Mouse (Mus musculus) heart, embryonic 14.5 days (tissue): ENCODE results near the gene Ttc21b. TPM values are rescaled to one million over a fixed set of nuclear protein-coding genes. Genes with fewer than 3 reads are reported as not detected.

Source experiments
- ATAC-seq: fragments of 200-750 bp; cut with Nextera tagmentation; 2 replicates; pipeline ENCODE4 v1.8.0; 2017; ENCODE audit warnings: low read depth, moderate TSS enrichment; ENCODE audit not compliant: insufficient number of reproducible peaks, insufficient read depth, low FRiP score
- H3K27ac ChIP-seq, 2 experiments: fragments of 200-500 bp in 1 of 2; fragments of 300-500 bp in 1 of 2; sonication (generic) in 1 of 2; replicated peaks in 1 of 2; 2 replicates each; pipeline ENCODE4 v1.5.1; 2012 to 2014; ENCODE audit warnings: low read depth in 2 of 2, low read length in 2 of 2, control low read depth in 1 of 2, mild to moderate bottlenecking in 1 of 2, mixed read lengths in 1 of 2; ENCODE audit not compliant: control insufficient read depth in 1 of 2, insufficient read depth in 1 of 2
- H3K27me3 ChIP-seq: fragments of 300-500 bp; sonication (generic); 2 replicates; pipeline ENCODE4 v1.6.1; 2014; ENCODE audit warnings: mild to moderate bottlenecking, low read length, control low read depth; ENCODE audit not compliant: control insufficient read depth, insufficient read depth
- H3K36me3 ChIP-seq: fragments of 300-500 bp; sonication (generic); 2 replicates; pipeline ENCODE4 v1.6.1; 2014; ENCODE audit warnings: mild to moderate bottlenecking, control low read depth, low read length, mixed read lengths; ENCODE audit not compliant: control insufficient read depth, insufficient read depth
- H3K4me1 ChIP-seq, 2 experiments: fragments of 200-500 bp in 1 of 2; fragments of 300-500 bp in 1 of 2; sonication (generic) in 1 of 2; 2 replicates each; pipeline ENCODE4 v1.6.1; 2012 to 2014; ENCODE audit warnings: low read length in 2 of 2, control low read depth in 1 of 2, mixed read lengths in 1 of 2; ENCODE audit not compliant: control insufficient read depth in 2 of 2, insufficient read depth in 2 of 2
- H3K4me2 ChIP-seq: fragments of 300-500 bp; sonication (generic); 2 replicates; pipeline ENCODE4 v1.6.1; 2014; ENCODE audit warnings: mild to moderate bottlenecking, low read length
- H3K4me3 ChIP-seq, 2 experiments: fragments of 200-500 bp in 1 of 2; fragments of 300-500 bp in 1 of 2; sonication (generic) in 1 of 2; 2 replicates each; pipeline ENCODE4 v1.5.1; 2012 to 2014; ENCODE audit warnings: low read length in 2 of 2, mild to moderate bottlenecking in 2 of 2, control low read depth in 1 of 2, low read depth in 1 of 2, moderate library complexity in 1 of 2; ENCODE audit not compliant: control insufficient read depth in 1 of 2, insufficient read depth in 1 of 2
- H3K9ac ChIP-seq: fragments of 300-500 bp; sonication (generic); 2 replicates; pipeline ENCODE4 v1.6.1; 2014; ENCODE audit warnings: mild to moderate bottlenecking, low read length
- H3K9me3 ChIP-seq: fragments of 300-500 bp; sonication (generic); 2 replicates; pipeline ENCODE4 v1.6.1; 2016; ENCODE audit warnings: low read length, control low read depth; ENCODE audit not compliant: control insufficient read depth
- WGBS: fragments of 180-500 bp; shearing (Covaris S2); extraction: QIAGEN DNeasy Blood & Tissue Kit; methylation state at CpG from one replicate; pipeline ENCODE4 v1.1.7; 2014; 5-methylcytosine and 5-hydroxymethylcytosine counted together
- polyA plus RNA-seq: library from polyadenylated mRNA; unstranded; fragments of >200 nt; fragmentation: Nextera tagmentation; extraction: Ambion mirVana; gene quantifications from 2 replicates; pipeline ENCODE4 v1.2.1, GENCODE M21; 2014

Ttc21b gene
- 6.0 and 7.1 TPM in 2 replicates for polyA plus RNA-seq

DNA sequence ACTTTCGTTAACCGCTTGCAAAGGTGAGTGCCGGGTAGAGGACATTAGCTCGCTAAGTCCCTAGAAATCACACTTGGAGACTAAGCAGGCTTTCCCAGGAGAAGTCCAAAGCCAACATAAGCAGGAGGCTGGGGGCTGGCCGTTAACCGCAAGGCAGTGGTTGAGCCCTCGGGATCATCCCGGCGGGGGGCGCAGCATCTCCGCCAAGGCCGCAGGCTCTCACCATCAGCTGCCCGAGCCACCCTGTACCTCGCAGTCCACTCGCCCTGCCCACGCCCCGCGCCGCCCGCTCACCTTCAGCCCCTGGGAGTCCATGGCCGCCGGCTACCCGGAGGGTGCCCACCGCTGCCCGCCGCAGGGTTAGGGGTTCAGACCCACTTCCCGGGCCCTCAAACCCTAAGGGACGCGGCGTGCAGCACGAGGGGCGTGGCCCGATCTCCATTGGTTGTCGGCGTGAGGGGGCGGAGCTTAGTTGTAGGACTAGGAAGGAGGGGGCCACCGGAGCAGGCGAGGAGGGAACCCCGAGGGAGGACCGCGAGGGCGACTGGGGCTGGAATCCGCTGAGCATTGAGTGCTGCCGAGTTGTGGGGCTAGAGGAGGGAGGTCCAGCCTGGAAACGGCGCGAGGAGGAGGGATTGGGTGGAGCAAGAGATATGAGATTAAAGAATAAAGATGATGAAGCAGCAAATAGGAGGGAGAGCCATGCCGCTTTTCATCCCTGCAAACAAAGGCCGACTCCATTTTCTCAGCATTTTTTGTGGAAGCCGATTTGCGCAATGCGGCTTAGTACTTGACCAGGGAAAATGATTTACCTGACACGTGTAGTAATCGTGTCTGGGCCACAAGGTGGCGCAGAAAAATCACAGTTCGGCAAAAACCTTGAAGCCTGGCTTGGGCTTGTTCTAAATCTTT, at the start of gene Ttc21b:
Gene Ttc21b, minus strand, starts transcription at position 398 of the 912 bp plus-strand sequence.
- peak within 1 kb of the TSS; percentile 84 to 91 for H3K4me3 ChIP-seq
- peaks cover 6% of the 10 kb centered on the region for H3K36me3 ChIP-seq
- peak; percentile 99 for ATAC-seq
- H3K27me3 ChIP-seq: no peaks in the 10 kb centered on the region; the same call in 1 of the 2 replicates
- peak within 1 kb of the TSS; percentile 53 to 59 for H3K27ac ChIP-seq
- peaks cover 0 to 17% of the 10 kb centered on the region in 2 experiments; a peak in 2 of 4 replicates for H3K4me1 ChIP-seq
- H3K9ac ChIP-seq: peak within 1 kb of the TSS; percentile 74
- no peaks in the 10 kb centered on the region for H3K9me3 ChIP-seq
- under 1% methylated on average over 56 of the region's 56 CpGs for WGBS
- peak within 1 kb of the TSS; percentile 76 for H3K4me2 ChIP-seq

DNA sequence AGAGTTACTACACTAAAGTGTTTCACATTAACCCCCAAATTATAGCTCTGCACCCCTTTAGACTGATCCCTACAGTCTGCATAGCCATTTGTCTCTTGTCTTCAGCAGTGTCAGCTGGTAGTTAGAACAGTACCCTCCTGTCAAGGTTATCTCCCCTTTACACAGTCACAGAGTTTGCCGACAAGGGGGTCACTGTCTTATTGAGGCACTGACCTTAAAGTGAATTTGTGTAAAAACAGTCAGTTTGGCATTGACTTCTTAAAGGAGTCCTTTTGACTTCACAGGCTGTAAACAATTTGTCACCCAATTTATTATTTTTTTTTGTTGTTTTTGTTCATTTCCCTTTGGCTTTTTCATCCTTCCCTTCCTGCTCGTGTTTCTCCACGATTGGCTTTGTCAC, 16.1 kb upstream of the Ttc21b start:
- no peaks in the 10 kb centered on the region for H3K4me1 ChIP-seq
- no peak overlapping the region for H3K9ac ChIP-seq
- 73% methylated on average over 3 of the region's 3 CpGs for WGBS
- no peak overlapping the region for H3K4me2 ChIP-seq
- no peaks in the 10 kb centered on the region for H3K27me3 ChIP-seq
- H3K4me3 ChIP-seq: no peak overlapping the region
- ATAC-seq: no peak
- H3K27ac ChIP-seq: no peak overlapping the region
- no peaks in the 10 kb centered on the region for H3K36me3 ChIP-seq
- H3K9me3 ChIP-seq: no peaks in the 10 kb centered on the region

DNA sequence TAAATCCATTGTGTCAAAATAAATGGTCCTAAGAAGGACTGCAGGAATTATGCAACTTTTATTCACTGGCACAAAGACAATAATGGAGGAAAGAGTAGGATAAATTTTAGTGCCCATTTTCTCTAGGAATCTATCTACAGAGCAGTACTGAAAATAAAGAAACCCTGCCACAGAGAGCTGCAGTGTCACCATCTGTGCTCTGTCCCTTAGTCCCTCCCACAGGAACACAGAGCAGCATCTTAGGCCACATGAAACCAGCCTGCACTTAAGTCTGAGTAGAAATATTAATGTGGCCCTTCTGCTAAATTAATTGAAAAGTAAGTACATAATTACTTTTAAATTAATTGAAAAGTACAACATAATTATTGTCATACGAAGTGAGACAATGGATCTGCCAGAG, 12.4 kb downstream of the Ttc21b start:
- Histone ChIP-seq H3K9ac (no peak overlapping the region), H3K27me3 (no peaks in the 10 kb centered on the region), H3K27ac (no peak overlapping the region), H3K4me3 (no peak overlapping the region), H3K4me1 (no peaks in the 10 kb centered on the region), H3K4me2 (no peak overlapping the region), H3K9me3 (no peaks in the 10 kb centered on the region), H3K36me3 (peaks cover 24% of the 10 kb centered on the region)
- no peak for ATAC-seq
- 95% methylated on average over 1 of the region's 1 CpGs for WGBS

DNA sequence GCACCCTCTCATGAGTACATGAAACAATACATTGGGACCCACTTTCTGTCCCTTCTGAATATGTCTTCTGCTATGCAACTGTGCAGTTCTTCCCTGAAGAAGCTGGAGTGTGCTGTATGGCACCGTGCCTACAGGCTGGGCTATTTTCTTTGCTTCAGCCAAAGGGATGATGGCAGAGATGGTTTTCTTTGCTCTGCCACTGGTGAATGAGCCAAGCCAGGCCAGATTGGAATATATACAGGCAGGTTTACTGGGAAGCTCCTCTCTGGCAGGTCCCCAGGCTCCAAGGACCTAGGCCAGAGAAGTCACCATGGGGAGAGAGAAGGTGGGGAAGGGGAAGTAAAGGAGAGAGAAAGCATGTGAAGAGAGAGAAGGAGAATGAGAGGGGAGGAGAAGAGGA, 16.1 kb downstream of the Ttc21b start:
- Histone ChIP-seq H3K4me3 (no peak overlapping the region), H3K27ac (no peak overlapping the region), H3K4me2 (no peak overlapping the region), H3K9me3 (no peaks in the 10 kb centered on the region), H3K4me1 (no peaks in the 10 kb centered on the region), H3K27me3 (no peaks in the 10 kb centered on the region), H3K9ac (no peak overlapping the region), H3K36me3 (peaks cover 22% of the 10 kb centered on the region)
- ATAC-seq: no peak
- WGBS: 83% methylated on average over 1 of the region's 1 CpGs

DNA sequence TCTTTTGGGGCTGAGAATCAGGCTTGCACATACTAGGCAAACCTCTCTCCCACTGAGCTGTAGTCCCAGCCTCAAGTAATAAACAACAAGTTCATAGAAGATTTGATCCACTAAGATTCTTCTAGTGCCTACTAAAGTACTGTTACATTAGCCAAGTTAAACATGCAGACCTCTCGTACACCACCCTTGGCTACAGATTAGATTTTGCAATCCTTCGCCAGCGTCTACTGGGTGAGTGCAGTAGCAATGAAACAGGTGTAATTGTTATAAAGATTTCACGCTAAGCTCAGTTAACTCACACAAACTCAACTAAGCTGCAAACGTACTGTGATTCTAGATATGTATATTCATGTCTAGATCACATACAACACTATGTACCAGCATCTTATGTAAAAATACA, 17.5 kb downstream of the Ttc21b start:
- Histone ChIP-seq H3K4me1 (no peaks in the 10 kb centered on the region), H3K36me3 (peaks cover 24% of the 10 kb centered on the region), H3K4me2 (no peak overlapping the region), H3K27ac (no peak overlapping the region), H3K9ac (no peak overlapping the region), H3K9me3 (no peaks in the 10 kb centered on the region), H3K4me3 (no peak overlapping the region), H3K27me3 (no peaks in the 10 kb centered on the region)
- 80% methylated on average over 5 of the region's 5 CpGs for WGBS
- no peak for ATAC-seq

GRCm38 (mm10) chr2:66220954-66221353, 35.5 kb downstream of the Ttc21b start:
- ATAC-seq: no peak
- WGBS: 89% methylated on average over 7 of the region's 7 CpGs
- no peaks in the 10 kb centered on the region for H3K4me1 ChIP-seq

DNA sequence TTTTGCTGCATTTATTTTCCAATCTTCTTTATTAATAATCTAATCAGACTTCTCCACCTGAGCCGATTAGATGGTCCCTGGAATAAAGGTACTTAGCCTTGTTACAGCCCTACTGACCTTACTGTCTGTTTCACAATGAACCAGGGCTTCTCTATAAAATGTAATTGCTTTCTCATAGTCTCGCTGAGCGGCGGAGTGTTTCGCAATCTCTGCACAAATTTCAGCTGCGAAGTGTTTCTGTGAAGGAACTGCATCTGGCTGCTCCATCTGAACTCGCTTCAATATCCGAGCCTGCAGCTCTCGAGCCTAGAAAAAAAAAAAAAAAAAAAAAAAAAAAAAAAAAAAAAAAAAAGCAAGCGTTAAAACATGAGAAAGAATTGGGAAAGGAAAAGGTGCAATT, 46.5 kb downstream of the Ttc21b start:
- H3K4me1 ChIP-seq: no peaks in the 10 kb centered on the region
- H3K27ac ChIP-seq: no peak overlapping the region
- no peak for ATAC-seq
- H3K36me3 ChIP-seq: peaks cover 25% of the 10 kb centered on the region
- H3K9me3 ChIP-seq: no peaks in the 10 kb centered on the region
- H3K4me3 ChIP-seq: no peak overlapping the region
- no peak overlapping the region for H3K9ac ChIP-seq
- H3K27me3 ChIP-seq: no peaks in the 10 kb centered on the region
- 91% methylated on average over 10 of the region's 10 CpGs for WGBS
- no peak overlapping the region for H3K4me2 ChIP-seq

More at GRCm38 (mm10) chr2:66220954-66221353, 35.5 kb downstream of the Ttc21b start:
- H3K4me3 ChIP-seq: no peak overlapping the region
- H3K4me2 ChIP-seq: no peak overlapping the region
- no peak overlapping the region for H3K27ac ChIP-seq
- H3K27me3 ChIP-seq: no peaks in the 10 kb centered on the region
- H3K9ac ChIP-seq: no peak overlapping the region
- H3K36me3 ChIP-seq: peaks cover 13% of the 10 kb centered on the region; the same call in 1 of the 2 replicates
- no peaks in the 10 kb centered on the region for H3K9me3 ChIP-seq
